ENCODE assay signal across 15 mouse cellular contexts in the genomic region with DNA sequence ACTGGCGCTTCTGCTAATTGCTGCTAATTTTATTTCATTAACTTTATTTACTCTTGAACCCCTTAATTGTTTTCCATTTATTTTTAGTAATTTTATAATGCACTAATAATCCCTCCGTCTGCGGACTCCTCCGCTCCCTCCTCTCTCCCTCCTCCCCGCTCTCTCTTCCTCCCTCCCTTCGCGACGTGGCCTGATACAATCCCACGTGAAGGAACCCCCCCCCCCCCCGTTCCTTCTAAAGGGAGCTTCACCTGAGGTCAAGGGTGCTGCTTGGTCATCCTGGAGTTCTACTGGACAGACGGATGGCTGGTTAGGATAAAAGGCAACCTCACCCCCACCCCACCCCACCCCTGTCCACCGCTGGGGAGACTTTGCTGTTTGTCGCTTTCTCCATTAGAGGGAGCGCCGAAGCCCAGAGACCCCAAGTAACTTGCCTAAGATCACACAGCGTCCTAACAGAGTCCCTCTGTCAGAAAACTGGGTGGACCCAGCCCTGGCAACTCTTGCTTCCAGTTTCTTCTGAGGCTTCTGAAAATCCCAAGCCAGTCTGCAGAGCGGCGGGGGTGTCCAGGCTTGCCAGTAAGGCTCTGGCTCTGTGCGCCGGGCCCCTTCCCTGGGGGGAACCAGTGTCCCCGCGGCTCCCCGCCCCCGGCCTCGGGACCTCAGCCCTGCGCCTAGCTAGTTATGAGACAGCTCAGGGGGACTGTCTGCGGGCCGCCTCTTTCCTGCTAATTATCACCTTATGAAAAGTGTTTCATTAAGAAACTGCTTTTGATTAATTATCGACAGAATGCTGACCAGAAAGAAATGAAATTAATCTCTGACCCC. TPM values are rescaled to one million over a fixed set of nuclear protein-coding genes. Genes with fewer than 3 reads are reported as not detected.
DNase-seq lines count a peak whose midpoint lies in the region; ATAC-seq lines count a peak whose summit lies in the region.
"Had no signal": no experiment of that assay in that cellular context is flagged by ENCODE, and none has a peak within 500 bp of the region (broad histone marks: within the 10 kb centered on the region; RNA-seq: fewer than 3 reads in every experiment).

No protein-coding gene starts in this region.

- H3K9me3 ChIP-seq in kidney, embryonic 16.5 days (ENCODE audit: low read length): no peaks in the 10 kb centered on the region
- H3K9me3 ChIP-seq in hindbrain, embryonic 14.5 days (ENCODE audit: control insufficient read depth, low read length): no peaks in the 10 kb centered on the region
- H3K9me3 ChIP-seq in neural tube, embryonic 13.5 days: no peaks in the 10 kb centered on the region
- H3K9me3 ChIP-seq: heart, embryonic 13.5 days had no signal

- peak overlapping the region; percentile 48 for H3K4me2 ChIP-seq in kidney, embryonic 16.5 days (replicated peaks; ENCODE audit: low read depth, low read length)
- H3K4me2 ChIP-seq in hindbrain, embryonic 14.5 days (replicated peaks): peak overlapping the region; percentile 64
- peak overlapping the region; percentile 71 for H3K4me2 ChIP-seq in neural tube, embryonic 13.5 days
- H3K4me2 ChIP-seq: heart, embryonic 13.5 days had no signal

- peaks cover 90% of the 10 kb centered on the region for H3K27me3 ChIP-seq in kidney, embryonic 16.5 days (ENCODE audit: insufficient read depth, low read length)
- H3K27me3 ChIP-seq in hindbrain, embryonic 14.5 days (ENCODE audit: control insufficient read depth, insufficient read depth, low read length): peaks cover 75% of the 10 kb centered on the region
- peaks cover 87% of the 10 kb centered on the region for H3K27me3 ChIP-seq in neural tube, embryonic 13.5 days

- H3K36me3 ChIP-seq in kidney, embryonic 16.5 days (ENCODE audit: insufficient read depth, low read length): no peaks in the 10 kb centered on the region
- no peaks in the 10 kb centered on the region for H3K36me3 ChIP-seq in hindbrain, embryonic 14.5 days (replicated peaks; ENCODE audit: control insufficient read depth, insufficient read depth)
- H3K36me3 ChIP-seq in neural tube, embryonic 13.5 days: no peaks in the 10 kb centered on the region
- H3K36me3 ChIP-seq: heart, embryonic 13.5 days had no signal

- no peak for DNase-seq in kidney, postnatal 25 days
- peak; percentile 44 for DNase-seq in embryo, embryonic 11 days
- no peak for DNase-seq in hindbrain, embryonic 14.5 days (ENCODE audit: low spot score)
- no peak for DNase-seq in ovary, postnatal 36 days (ENCODE audit: low spot score)
- DNase-seq: kidney, adult 11 months; layer of hippocampus, postnatal 36 days; liver; right cerebral cortex, postnatal 14 days; thymus, postnatal 4 days had no signal

- H3K9ac ChIP-seq in kidney, embryonic 16.5 days (replicated peaks; ENCODE audit: low read length): no peak overlapping the region; the same call in 1 of the 2 replicates
- H3K9ac ChIP-seq in hindbrain, embryonic 14.5 days: no peak overlapping the region
- H3K9ac ChIP-seq in neural tube, embryonic 13.5 days: peak overlapping the region; percentile 57
- H3K9ac ChIP-seq: heart, embryonic 13.5 days had no signal

- H3K4me1 ChIP-seq in kidney, embryonic 16.5 days (ENCODE audit: insufficient read depth, low read length): peaks cover 39% of the 10 kb centered on the region
- peaks cover 53% of the 10 kb centered on the region for H3K4me1 ChIP-seq in hindbrain, embryonic 14.5 days (replicated peaks; ENCODE audit: control insufficient read depth, insufficient read depth, low read length)
- H3K4me1 ChIP-seq in neural tube, embryonic 13.5 days (replicated peaks): peaks cover 96% of the 10 kb centered on the region

- no peak for ATAC-seq in kidney, embryonic 16.5 days (ENCODE audit: low FRiP score, low TSS enrichment)
- ATAC-seq in hindbrain, embryonic 14.5 days (ENCODE audit: low FRiP score): no peak
- no peak for ATAC-seq in neural tube, embryonic 13.5 days (ENCODE audit: low read depth)
- ATAC-seq in activated CD4-positive, CD25-positive, alpha-beta regulatory T cell, adult 4 months: no peak

- peak overlapping the region; percentile 83 for H3K27ac ChIP-seq in kidney, embryonic 16.5 days (ENCODE audit: low read length)
- H3K27ac ChIP-seq in hindbrain, embryonic 14.5 days: peak overlapping the region; percentile 33; the same call in 1 of the 2 replicates
- peak overlapping the region; percentile 54 for H3K27ac ChIP-seq in neural tube, embryonic 13.5 days (replicated peaks)
- H3K27ac ChIP-seq: heart, embryonic 13.5 days had no signal

- H3K4me3 ChIP-seq in kidney, embryonic 16.5 days (ENCODE audit: low read length): 0 out of 2 replicates have a peak overlapping the region, but pooled peaks have one; percentile 21
- no peak overlapping the region for H3K4me3 ChIP-seq in hindbrain, embryonic 14.5 days (replicated peaks; ENCODE audit: low read length)
- no peak overlapping the region for H3K4me3 ChIP-seq in neural tube, embryonic 13.5 days
- H3K4me3 ChIP-seq: heart, embryonic 13.5 days; myocyte had no signal

- 3% methylated on average over 29 of the region's 29 CpGs for WGBS in kidney, embryonic 16.5 days
- WGBS in hindbrain, embryonic 14.5 days: 3% methylated on average over 29 of the region's 29 CpGs
- WGBS in neural tube, embryonic 13.5 days: 1% methylated on average over 28 of the region's 29 CpGs

RNA-seq across cellular contexts. Expression of gene Uncx, which starts 10.4 kb away (rescaled TPM):
- polyA plus RNA-seq in kidney, embryonic 16.5 days (2015; fragmentation: Nextera tagmentation; extraction: Ambion mirVana): 52.8 and 65.4 TPM in 2 replicates
- 25.4 and 31.0 TPM in 2 replicates for polyA plus RNA-seq in hindbrain, embryonic 14.5 days (2014; fragmentation: Nextera tagmentation; extraction: Ambion mirVana)
- 43.3 and 46.4 TPM in 2 replicates for polyA plus RNA-seq in neural tube, embryonic 13.5 days (2015; fragmentation: Nextera tagmentation; extraction: Ambion mirVana)
- not detected for polyA plus RNA-seq in activated CD4-positive, CD25-positive, alpha-beta regulatory T cell, adult 4 months (2017; shearing (Covaris generic))
- polyA plus RNA-seq: heart, embryonic 13.5 days; myocyte; stomach, embryonic 14.5 days had no signal

Comparison
In these comparisons a context has a peak if more than half of its experiments do, and no peak if none do; other contexts are left out.
1. H3K27ac ChIP-seq: peak in every context shown above with its lines; median percentile 83 in kidney, embryonic 16.5 days; 54 in neural tube, embryonic 13.5 days; 33 in hindbrain, embryonic 14.5 days.
2. RNA of gene Uncx, which starts 10.4 kb away (polyA plus RNA-seq): 52.8 to 65.4 TPM in kidney, embryonic 16.5 days, 43.3 to 46.4 TPM in neural tube, embryonic 13.5 days and 25.4 to 31.0 TPM in hindbrain, embryonic 14.5 days; not detected in activated CD4-positive, CD25-positive, alpha-beta regulatory T cell, adult 4 months; every median in the first group is over 10 times any median in the second.
3. Peak in every context shown above with its lines, with median percentiles within 50 percentile points of each other: H3K4me2 ChIP-seq.